Mouse (Mus musculus) NIH3T3 (cell line): ENCODE data around the gene Sval3.

Experiments
- DNase-seq: peaks from one replicate; pipeline ENCODE4 v3.0.0-alpha.2; 2012; ENCODE audit warnings: low read depth

The Sval3 gene

GRCm38 (mm10) chr6:41967840-41968239, at the start of gene Sval3:
Gene Sval3, plus strand, starts transcription at chr6:41968140.
- no peak for DNase-seq

GRCm38 (mm10) chr6:41951330-41951729, 16.6 kb upstream of the Sval3 start, which contains the start of gene Sval1:
Gene Sval1, plus strand, starts transcription at chr6:41951630.
- no peak for DNase-seq
